Mouse (Mus musculus): Measurements from ENCODE around the gene Foxred2.

GRCm38 (mm10) chr15:77954362-77954761 is 2.2 kb downstream of the Foxred2 start:
- no peak for TF ChIP-seq POLR2A (IDR thresholded peaks at IDR 0.05; ENCODE audit: low read depth, low read length)
- TF ChIP-seq CTCF (IDR thresholded peaks at IDR 0.05; ENCODE audit: extremely low read depth, insufficient read length, insufficient replicate concordance, low read depth, low read length), result no peak

Measured in small intestine, adult 2 months (tissue).